Mouse (Mus musculus) liver, adult 2 months (tissue): ENCODE data around the gene Caskin1.

ENCODE experiments used
- CTCF ChIP-seq: fragments of 200-500 bp; IDR thresholded peaks from 2 replicates; pipeline ENCODE4 v1.5.1; 2011; ENCODE audit warnings: low read depth, low read length, control low read depth
- POLR2A ChIP-seq: fragments of 200-500 bp; IDR thresholded peaks from 2 replicates; pipeline ENCODE4 v1.6.1; 2011; ENCODE audit warnings: low read length, control low read depth; ENCODE audit not compliant: insufficient read depth; ENCODE audit errors: extremely low read depth

DNA sequence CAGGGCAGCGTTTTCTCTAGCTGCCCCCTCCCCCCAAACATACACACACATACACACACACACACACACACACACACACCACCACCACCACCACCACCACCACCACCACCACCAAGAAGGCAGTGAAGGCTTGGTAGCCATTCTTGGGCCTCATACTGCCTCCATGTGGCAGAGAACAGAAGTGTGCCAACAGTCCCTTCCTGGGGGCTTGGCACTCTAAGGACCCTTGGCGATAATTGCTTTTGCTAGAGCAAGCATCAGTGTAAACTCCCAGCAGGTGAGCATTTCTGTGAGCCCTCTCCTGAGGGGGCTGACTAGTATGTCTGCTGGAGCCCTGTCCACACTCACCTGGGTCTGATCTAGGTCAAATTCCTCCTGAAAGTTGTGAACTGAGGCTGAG lies 47.3 kb upstream of the Caskin1 start:
- no peak for TF ChIP-seq POLR2A
- TF ChIP-seq CTCF: peak; percentile 47
